Mouse (Mus musculus) kidney, embryonic 14.5 days (tissue): ENCODE measurements at regions not wholly inside any gene's neighbourhood (a gene's known extent, or its start where the extent isn't known, plus 50 kb on each side); places are given as distances from the start of the nearest gene placed in this dataset.

Source experiments
- ATAC-seq: fragments of 200-750 bp; cut with Nextera tagmentation; 2 replicates; pipeline ENCODE4 v1.8.0; 2017; ENCODE audit warnings: moderate number of reproducible peaks, mild to moderate bottlenecking, moderate TSS enrichment, moderate library complexity; ENCODE audit not compliant: low FRiP score, low TSS enrichment
- H3K27ac ChIP-seq: fragments of 300-500 bp; sonication (generic); 2 replicates; pipeline ENCODE4 v1.5.1; 2014; ENCODE audit warnings: low read depth, mild to moderate bottlenecking, low read length, moderate library complexity, mixed read lengths
- H3K27me3 ChIP-seq: fragments of 300-500 bp; sonication (generic); 2 replicates; pipeline ENCODE4 v1.6.1; 2014; ENCODE audit warnings: mild to moderate bottlenecking, low read length; ENCODE audit not compliant: control insufficient read depth, insufficient read depth
- H3K36me3 ChIP-seq: fragments of 300-500 bp; sonication (generic); 2 replicates; pipeline ENCODE4 v1.6.1; 2014; ENCODE audit warnings: low read length, mixed read lengths; ENCODE audit not compliant: control insufficient read depth, insufficient read depth
- H3K4me1 ChIP-seq: fragments of 300-500 bp; sonication (generic); 2 replicates; pipeline ENCODE4 v1.6.1; 2014; ENCODE audit warnings: low read length, mixed read lengths; ENCODE audit not compliant: control insufficient read depth, insufficient read depth
- H3K4me2 ChIP-seq: fragments of 300-500 bp; sonication (generic); replicated peaks from 2 replicates; pipeline ENCODE4 v1.6.1; 2014; ENCODE audit warnings: low read depth, mild to moderate bottlenecking, low read length
- H3K4me3 ChIP-seq: fragments of 300-500 bp; sonication (generic); 2 replicates; pipeline ENCODE4 v1.5.1; 2014; ENCODE audit warnings: mild to moderate bottlenecking, low read length
- H3K9ac ChIP-seq: fragments of 300-500 bp; sonication (generic); 2 replicates; pipeline ENCODE4 v1.6.1; 2014; ENCODE audit warnings: low read depth, mild to moderate bottlenecking, low read length, moderate library complexity
- H3K9me3 ChIP-seq: fragments of 300-500 bp; sonication (generic); 2 replicates; pipeline ENCODE4 v1.6.1; 2016; ENCODE audit warnings: low read length; ENCODE audit not compliant: control insufficient read depth
- WGBS: fragments of 180-500 bp; shearing (Covaris S2); extraction: QIAGEN DNeasy Blood & Tissue Kit; methylation state at CpG from one replicate; pipeline ENCODE4 v1.1.7; 2014; 5-methylcytosine and 5-hydroxymethylcytosine counted together

- H3K27ac ChIP-seq, result no peak overlapping the region
- no peaks in the 10 kb centered on the region for H3K27me3 ChIP-seq
- H3K9me3 ChIP-seq, result no peaks in the 10 kb centered on the region
- 74% methylated on average over 2 of the region's 2 CpGs for WGBS
- H3K4me2 ChIP-seq, result no peak overlapping the region
- no peaks in the 10 kb centered on the region for H3K4me1 ChIP-seq
- no peaks in the 10 kb centered on the region for H3K36me3 ChIP-seq
- H3K4me3 ChIP-seq, result no peak overlapping the region
- no peak overlapping the region for H3K9ac ChIP-seq
- no peak for ATAC-seq
Measured at GRCm38 (mm10) chr12:15542486-15542885, 274.2 kb downstream of the Trib2 start.

- Histone ChIP-seq H3K4me3 (no peak overlapping the region), H3K27me3 (no peaks in the 10 kb centered on the region), H3K4me2 (no peak overlapping the region), H3K9ac (no peak overlapping the region), H3K36me3 (no peaks in the 10 kb centered on the region), H3K27ac (no peak overlapping the region), H3K9me3 (no peaks in the 10 kb centered on the region), H3K4me1 (no peaks in the 10 kb centered on the region)
- no peak for ATAC-seq
- 63% methylated on average over 8 of the region's 8 CpGs for WGBS
Measured at GRCm38 (mm10) chr12:15536852-15537368, 279.8 kb downstream of the Trib2 start.

- H3K27ac ChIP-seq, result no peak overlapping the region
- 85% methylated on average over 5 of the region's 5 CpGs for WGBS
- no peak for ATAC-seq
Measured at GRCm38 (mm10) chr12:15536247-15536646, 280.5 kb downstream of the Trib2 start.

GRCm38 (mm10) chr12:15535822-15536221 lies 280.9 kb downstream of the Trib2 start:
- Histone ChIP-seq H3K9me3 (no peaks in the 10 kb centered on the region), H3K4me1 (no peaks in the 10 kb centered on the region), H3K4me2 (no peak overlapping the region), H3K36me3 (no peaks in the 10 kb centered on the region), H3K9ac (no peak overlapping the region), H3K27me3 (no peaks in the 10 kb centered on the region), H3K4me3 (no peak overlapping the region), H3K27ac (no peak overlapping the region)
- WGBS, result 11% methylated on average over 6 of the region's 6 CpGs
- ATAC-seq, result no peak

More at GRCm38 (mm10) chr12:15536247-15536646, 280.5 kb downstream of the Trib2 start:
- Histone ChIP-seq H3K27me3 (no peaks in the 10 kb centered on the region), H3K4me3 (no peak overlapping the region), H3K9ac (no peak overlapping the region), H3K9me3 (no peaks in the 10 kb centered on the region), H3K36me3 (no peaks in the 10 kb centered on the region), H3K4me1 (no peaks in the 10 kb centered on the region), H3K4me2 (no peak overlapping the region)

- no peak for ATAC-seq
- H3K4me3 ChIP-seq, result no peak overlapping the region
- no peaks in the 10 kb centered on the region for H3K9me3 ChIP-seq
- no peak overlapping the region for H3K9ac ChIP-seq
- no peaks in the 10 kb centered on the region for H3K36me3 ChIP-seq
- H3K4me2 ChIP-seq, result no peak overlapping the region
- WGBS, result 50% methylated on average over 4 of the region's 4 CpGs
- no peak overlapping the region for H3K27ac ChIP-seq
- no peaks in the 10 kb centered on the region for H3K4me1 ChIP-seq
- no peaks in the 10 kb centered on the region for H3K27me3 ChIP-seq
Measured at GRCm38 (mm10) chr12:15520783-15521407, 295.8 kb downstream of the Trib2 start.

- ATAC-seq, result no peak
Measured at GRCm38 (mm10) chr12:15511994-15512393, 304.7 kb downstream of the Trib2 start.

GRCm38 (mm10) chr12:15507576-15507975 lies 309.1 kb downstream of the Trib2 start:
- Histone ChIP-seq H3K4me1 (no peaks in the 10 kb centered on the region), H3K27ac (no peak overlapping the region), H3K9ac (no peak overlapping the region), H3K9me3 (no peaks in the 10 kb centered on the region), H3K36me3 (no peaks in the 10 kb centered on the region), H3K4me3 (no peak overlapping the region), H3K27me3 (no peaks in the 10 kb centered on the region), H3K4me2 (no peak overlapping the region)
- WGBS, result 23% methylated on average over 7 of the region's 7 CpGs
- ATAC-seq, result no peak

More at GRCm38 (mm10) chr12:15511994-15512393, 304.7 kb downstream of the Trib2 start:
- no peaks in the 10 kb centered on the region for H3K9me3 ChIP-seq
- no peak overlapping the region for H3K27ac ChIP-seq
- WGBS, result 62% methylated on average over 2 of the region's 2 CpGs
- no peaks in the 10 kb centered on the region for H3K27me3 ChIP-seq
- H3K4me2 ChIP-seq, result no peak overlapping the region
- no peak overlapping the region for H3K4me3 ChIP-seq
- H3K9ac ChIP-seq, result no peak overlapping the region
- H3K4me1 ChIP-seq, result no peaks in the 10 kb centered on the region
- no peaks in the 10 kb centered on the region for H3K36me3 ChIP-seq

- Histone ChIP-seq H3K4me2 (no peak overlapping the region), H3K9me3 (no peaks in the 10 kb centered on the region), H3K4me3 (no peak overlapping the region), H3K27me3 (no peaks in the 10 kb centered on the region), H3K27ac (no peak overlapping the region), H3K36me3 (no peaks in the 10 kb centered on the region), H3K9ac (no peak overlapping the region), H3K4me1 (no peaks in the 10 kb centered on the region)
- ATAC-seq, result no peak
- 89% methylated on average over 2 of the region's 2 CpGs for WGBS
Measured at GRCm38 (mm10) chr12:15493640-15494039, 323.1 kb downstream of the Trib2 start.

- H3K4me2 ChIP-seq, result no peak overlapping the region
- no peak overlapping the region for H3K9ac ChIP-seq
- ATAC-seq, result no peak
- H3K27ac ChIP-seq, result no peak overlapping the region
- 87% methylated on average over 3 of the region's 3 CpGs for WGBS
- H3K27me3 ChIP-seq, result no peaks in the 10 kb centered on the region
- H3K4me3 ChIP-seq, result no peak overlapping the region
- H3K36me3 ChIP-seq, result no peaks in the 10 kb centered on the region
- H3K9me3 ChIP-seq, result no peaks in the 10 kb centered on the region
- no peaks in the 10 kb centered on the region for H3K4me1 ChIP-seq
Measured at GRCm38 (mm10) chr12:15472741-15473140, 344.0 kb downstream of the Trib2 start.
